Mouse (Mus musculus) CH12F3 (cell line): Measurements from ENCODE around the gene Cadm2.

Source experiments
- in situ Hi-C: fragments of 300-500 bp; cut with MboI; formaldehyde crosslinking; loops from 2 replicates; pipeline ENCODE4 v1.14.3; 2020; ENCODE audit warnings: low sequenced_read_pairs

Cadm2 gene

GRCm38 (mm10) chr16:67175386-67175785, 445.3 kb downstream of the Cadm2 start:
- in situ Hi-C loops, result no loop called here

- in situ Hi-C loops, result no loop called here
These were observed 458.4 kb downstream of the Cadm2 start for GRCm38 (mm10) chr16:67162211-67162790.

- in situ Hi-C loops, result no loop called here
These were observed 495.9 kb downstream of the Cadm2 start for GRCm38 (mm10) chr16:67124811-67125210.

GRCm38 (mm10) chr16:67122532-67122931, 498.2 kb downstream of the Cadm2 start:
- in situ Hi-C loops, result no loop called here

GRCm38 (mm10) chr16:67121781-67122180, 498.9 kb downstream of the Cadm2 start:
- in situ Hi-C loops, result no loop called here

GRCm38 (mm10) chr16:67106478-67107061, 514.1 kb downstream of the Cadm2 start:
- in situ Hi-C loops, result no loop called here

GRCm38 (mm10) chr16:67096706-67097105, 524.0 kb downstream of the Cadm2 start:
- in situ Hi-C loops, result no loop called here

GRCm38 (mm10) chr16:67095916-67096315, 524.8 kb downstream of the Cadm2 start:
- in situ Hi-C loops, result no loop called here

GRCm38 (mm10) chr16:67089747-67090146, 531.0 kb downstream of the Cadm2 start:
- in situ Hi-C loops, result no loop called here

GRCm38 (mm10) chr16:67079318-67079717, 541.4 kb downstream of the Cadm2 start:
- in situ Hi-C loops, result no loop called here

GRCm38 (mm10) chr16:67076169-67076895, 544.4 kb downstream of the Cadm2 start:
- in situ Hi-C loops, result no loop called here

- in situ Hi-C loops, result no loop called here
These were observed 552.2 kb downstream of the Cadm2 start for GRCm38 (mm10) chr16:67068461-67068860.

GRCm38 (mm10) chr16:67030918-67031317, 589.8 kb downstream of the Cadm2 start:
- in situ Hi-C loops, result no loop called here

- in situ Hi-C loops, result no loop called here
These were observed 600.9 kb downstream of the Cadm2 start for GRCm38 (mm10) chr16:67019856-67020255.

GRCm38 (mm10) chr16:67017710-67018109, 603.0 kb downstream of the Cadm2 start:
- in situ Hi-C loops, result no loop called here

- in situ Hi-C loops, result no loop called here
These were observed 617.5 kb downstream of the Cadm2 start for GRCm38 (mm10) chr16:67003161-67003560.

GRCm38 (mm10) chr16:67001707-67002106, 619.0 kb downstream of the Cadm2 start:
- in situ Hi-C loops, result no loop called here

GRCm38 (mm10) chr16:66997461-66997860, 623.2 kb downstream of the Cadm2 start:
- in situ Hi-C loops, result no loop called here

- in situ Hi-C loops, result no loop called here
These were observed 633.0 kb downstream of the Cadm2 start for GRCm38 (mm10) chr16:66987741-66988140.

- in situ Hi-C loops, result no loop called here
These were observed 633.8 kb downstream of the Cadm2 start for GRCm38 (mm10) chr16:66986879-66987278.

GRCm38 (mm10) chr16:66970912-66971311, 649.8 kb downstream of the Cadm2 start:
- in situ Hi-C loops, result no loop called here

- in situ Hi-C loops, result no loop called here
These were observed 651.1 kb downstream of the Cadm2 start for GRCm38 (mm10) chr16:66969520-66970144.
